Mouse (Mus musculus): ENCODE results near the gene B3gnt5.
"Not testable (repeated sequence)": the region's sequence is repeated elsewhere in the genome, so short reads cannot be mapped to it uniquely, and the experiment has no call there.

B3gnt5 gene

DNA sequence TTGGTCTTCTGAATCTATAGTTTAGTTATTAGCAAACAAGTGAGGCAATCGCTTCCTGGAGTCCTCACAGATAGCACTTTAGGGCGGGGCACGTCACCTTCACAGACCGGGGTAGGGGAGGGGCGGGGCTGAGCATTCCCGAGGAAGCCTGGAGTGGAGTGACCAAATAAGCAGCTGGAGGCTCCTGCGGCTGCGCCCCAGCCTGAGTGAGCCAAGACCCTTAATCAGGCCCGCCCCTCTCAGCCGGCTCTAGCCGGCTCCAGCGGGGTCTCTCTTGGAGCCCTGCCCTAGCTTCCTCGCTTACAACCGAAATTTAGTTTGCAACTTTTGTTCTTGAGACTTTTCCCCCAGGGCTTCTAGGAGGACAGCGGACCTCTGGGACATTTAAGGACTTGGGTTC is at the start of gene B3gnt5:
Gene B3gnt5 (plus strand): TSS at position 135 of the 400 bp plus-strand sequence.
- peak; percentile 47 for DNase-seq (ENCODE audit: extremely low spot score, low read depth, low spot score)

GRCm38 (mm10) chr16:19720959-19721358 is 39.0 kb upstream of the B3gnt5 start:
- DNase-seq (ENCODE audit: extremely low spot score, low read depth, low spot score) = no peak

DNA sequence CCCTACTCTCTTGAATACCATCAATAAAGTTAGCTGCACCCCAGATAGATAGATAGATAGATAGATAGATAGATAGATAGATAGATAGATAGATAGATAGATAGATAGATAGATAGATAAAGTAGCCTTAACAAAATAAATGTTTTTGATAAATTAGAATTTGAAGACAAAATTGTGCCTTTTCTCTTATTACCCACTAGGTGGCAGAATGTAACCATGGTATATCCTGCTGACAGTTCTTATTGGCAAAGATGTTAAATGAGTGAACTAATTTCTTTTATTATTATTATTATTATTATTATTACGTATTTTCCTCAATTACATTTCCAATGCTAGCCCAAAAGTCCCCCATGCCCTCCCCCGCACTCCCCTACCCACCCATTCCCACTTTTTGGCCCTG is 35.9 kb upstream of the B3gnt5 start:
- DNase-seq (ENCODE audit: extremely low spot score, low read depth, low spot score) = not testable (repeated sequence)

GRCm38 (mm10) chr16:19732896-19733295 is 27.1 kb upstream of the B3gnt5 start:
- no peak for DNase-seq (ENCODE audit: extremely low spot score, low read depth, low spot score)

GRCm38 (mm10) chr16:19760505-19761496 is 793 bp downstream of the B3gnt5 start:
- peak; percentile 39 for DNase-seq (ENCODE audit: extremely low spot score, low read depth, low spot score)

DNA sequence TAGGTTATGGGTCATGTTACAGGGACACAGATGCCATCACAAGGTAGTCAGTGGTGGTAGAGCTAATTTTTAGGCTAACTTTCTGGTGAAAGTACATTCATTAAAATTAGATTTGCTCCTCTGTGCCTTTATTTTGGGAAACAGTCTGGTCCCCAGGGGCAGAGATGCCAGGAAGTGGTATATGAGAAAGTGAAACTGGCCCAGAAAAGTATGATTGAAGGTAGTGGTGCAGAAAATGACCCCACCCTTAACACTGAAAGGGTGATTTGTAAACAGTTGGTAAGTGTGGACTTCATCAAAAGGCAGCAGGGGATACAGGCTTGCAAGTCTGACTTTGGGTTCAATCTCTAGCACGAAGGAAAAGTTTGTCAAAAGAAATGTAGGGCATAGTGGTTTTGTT is 1.7 kb downstream of the B3gnt5 start:
- no peak for DNase-seq (ENCODE audit: extremely low spot score, low read depth, low spot score)

GRCm38 (mm10) chr16:19766107-19766506 is 6.1 kb downstream of the B3gnt5 start:
- DNase-seq (ENCODE audit: extremely low spot score, low read depth, low spot score) = no peak

- no peak for DNase-seq (ENCODE audit: extremely low spot score, low read depth, low spot score)
Measured at GRCm38 (mm10) chr16:19768046-19768445, 8.0 kb downstream of the B3gnt5 start.

- no peak for DNase-seq (ENCODE audit: extremely low spot score, low read depth, low spot score)
Measured at GRCm38 (mm10) chr16:19772013-19772412, 12.0 kb downstream of the B3gnt5 start.

DNA sequence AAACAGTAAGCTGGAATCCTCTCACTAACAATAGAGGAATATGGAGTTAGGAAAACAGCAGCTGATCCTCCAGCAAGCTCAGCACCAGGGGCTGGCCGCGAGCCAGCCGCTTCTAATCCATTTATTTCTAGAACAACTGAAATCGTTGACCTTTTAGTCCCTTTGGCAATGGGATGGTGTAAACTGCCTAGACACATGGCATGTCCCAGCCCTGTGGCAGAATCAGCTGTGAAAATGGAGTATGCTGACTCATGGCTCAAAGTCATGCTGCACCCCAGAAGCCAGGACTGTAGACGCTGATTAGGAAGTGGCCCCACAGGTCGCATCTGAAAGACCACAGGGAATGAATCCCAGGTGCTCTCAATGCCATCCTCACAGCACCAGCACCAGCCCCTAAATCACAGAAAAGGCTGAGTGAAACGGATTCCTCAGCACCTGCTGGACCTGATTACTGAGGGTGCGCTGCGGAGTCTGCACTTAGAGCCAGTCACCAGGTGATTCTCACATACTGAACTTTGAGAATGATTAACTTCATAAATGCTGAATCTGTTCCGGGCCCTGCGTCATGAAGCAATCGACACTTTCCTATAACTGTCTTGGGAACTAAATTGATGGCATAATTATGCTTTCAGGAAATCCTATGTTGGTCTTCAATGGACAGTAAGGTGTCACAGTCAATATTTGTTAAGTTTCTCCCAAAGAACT is 26.5 kb downstream of the B3gnt5 start:
- no peak for DNase-seq (ENCODE audit: extremely low spot score, low read depth, low spot score)

- DNase-seq (ENCODE audit: extremely low spot score, low read depth, low spot score) = no peak
Measured at GRCm38 (mm10) chr16:19789914-19790313, 29.9 kb downstream of the B3gnt5 start.

GRCm38 (mm10) chr16:19818801-19819200 is 58.8 kb downstream of the B3gnt5 start:
- DNase-seq (ENCODE audit: extremely low spot score, low read depth, low spot score) = no peak
